Mouse (Mus musculus) E14TG2a.4 (cell line): ENCODE measurements around the gene Mcm5.

Experiments
- CTCF ChIP-seq: conservative IDR thresholded peaks from 2 replicates; pipeline ENCODE4 v1.5.1; 2014; ENCODE audit warnings: low read length
- NANOG ChIP-seq: IDR thresholded peaks from 2 replicates; pipeline ENCODE4 v1.6.1; 2014; ENCODE audit warnings: borderline replicate concordance, low read length, mixed read lengths

DNA sequence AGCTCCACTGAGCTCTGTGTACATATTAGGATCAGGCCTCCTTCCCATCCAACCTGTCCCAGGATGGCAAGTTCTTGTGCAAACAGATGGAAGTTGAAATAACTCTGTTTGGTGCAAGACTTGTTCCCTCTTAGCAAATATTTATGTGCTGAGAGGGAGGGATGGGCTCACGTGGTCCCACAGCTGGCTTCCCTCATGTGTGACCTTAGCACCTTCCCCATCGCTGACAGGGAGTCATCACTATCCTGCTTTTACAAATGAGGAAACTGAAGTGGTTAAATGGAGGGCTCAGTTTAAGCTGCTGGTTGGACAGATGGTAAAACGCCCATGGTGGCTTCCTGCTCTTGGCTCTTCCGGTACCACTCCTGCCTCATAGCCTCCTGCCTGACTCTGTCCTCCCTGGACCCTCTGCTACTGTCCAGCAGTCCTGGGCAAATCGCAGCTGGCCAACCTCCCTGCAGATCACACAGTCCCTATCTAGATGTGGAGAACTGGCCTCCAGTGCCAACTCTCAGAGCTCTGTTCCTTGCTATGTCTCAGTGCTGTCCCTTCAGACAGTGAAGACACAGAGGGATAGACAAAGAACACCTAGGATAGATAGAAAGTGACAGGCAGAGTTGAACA is 45.6 kb downstream of the Mcm5 start:
- no peak for TF ChIP-seq CTCF
- no peak for TF ChIP-seq NANOG
